Mouse (Mus musculus) forebrain, embryonic 13.5 days (tissue): ENCODE data around the gene Etfb. TPM values are rescaled to one million over a fixed set of nuclear protein-coding genes. Genes with fewer than 3 reads are reported as not detected.
"Not testable (repeated sequence)": the region's sequence is repeated elsewhere in the genome, so short reads cannot be mapped to it uniquely, and the experiment has no call there.

ENCODE experiments used
- ATAC-seq: fragments of 200-750 bp; cut with Nextera tagmentation; 2 replicates; pipeline ENCODE4 v1.8.0; 2017
- H3K27ac ChIP-seq: fragments of 300-500 bp; sonication (generic); 2 replicates; pipeline ENCODE4 v1.5.1; 2015; ENCODE audit warnings: inconsistent platforms, mild to moderate bottlenecking, moderate library complexity
- H3K27me3 ChIP-seq: fragments of 300-500 bp; sonication (generic); 2 replicates; pipeline ENCODE4 v1.6.1; 2015; ENCODE audit warnings: mild to moderate bottlenecking, inconsistent platforms
- H3K36me3 ChIP-seq: fragments of 300-500 bp; sonication (generic); 2 replicates; pipeline ENCODE4 v1.6.1; 2015; ENCODE audit warnings: mild to moderate bottlenecking, inconsistent platforms; ENCODE audit not compliant: poor library complexity, severe bottlenecking
- H3K4me1 ChIP-seq: fragments of 300-500 bp; sonication (generic); 2 replicates; pipeline ENCODE4 v1.6.1; 2015; ENCODE audit warnings: inconsistent platforms
- H3K4me2 ChIP-seq: fragments of 300-500 bp; sonication (generic); 2 replicates; pipeline ENCODE4 v1.6.1; 2015; ENCODE audit warnings: inconsistent platforms, mild to moderate bottlenecking, moderate library complexity
- H3K4me3 ChIP-seq: fragments of 300-500 bp; sonication (generic); 2 replicates; pipeline ENCODE4 v1.5.1; 2015; ENCODE audit warnings: mild to moderate bottlenecking, inconsistent platforms
- H3K9ac ChIP-seq: fragments of 300-500 bp; sonication (generic); 2 replicates; pipeline ENCODE4 v1.6.1; 2015; ENCODE audit warnings: mild to moderate bottlenecking, inconsistent platforms
- H3K9me3 ChIP-seq: fragments of 300-500 bp; sonication (generic); replicated peaks from 2 replicates; pipeline ENCODE4 v1.6.1; 2016; ENCODE audit warnings: inconsistent platforms
- WGBS: fragments of 180-500 bp; shearing (Covaris S2); methylation state at CpG from one replicate; pipeline ENCODE4 v1.1.7; 2015; 5-methylcytosine and 5-hydroxymethylcytosine counted together
- polyA plus RNA-seq: library from polyadenylated mRNA; unstranded; fragments of >200 nt; fragmentation: Nextera tagmentation; extraction: Ambion mirVana; gene quantifications from 2 replicates; pipeline ENCODE4 v1.2.1, GENCODE M21; 2015

The Etfb gene
- 152 and 167 TPM in 2 replicates for polyA plus RNA-seq

DNA sequence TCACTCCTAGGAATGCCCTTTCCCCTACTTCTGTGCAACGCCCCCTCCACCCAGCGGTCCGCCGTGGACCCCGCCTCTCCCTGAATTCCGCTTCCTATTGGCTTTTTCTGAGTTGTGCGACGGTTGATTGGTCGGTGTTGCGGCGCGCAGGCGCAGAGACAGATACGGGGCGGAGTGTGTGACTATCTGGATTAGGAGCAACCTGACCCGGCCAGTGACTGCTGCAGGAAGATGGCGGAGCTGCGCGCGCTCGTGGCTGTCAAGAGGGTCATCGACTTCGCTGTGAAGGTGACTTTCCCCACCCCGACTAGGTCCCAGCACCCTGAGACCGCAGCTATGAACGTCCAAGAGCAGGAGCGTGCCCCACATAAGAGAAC, at the start of gene Etfb, which contains the start of gene Gm45233:
Etfb (plus strand) TSS at position 167 of the 377 bp plus-strand sequence.
Gm45233 (plus strand) TSS at position 212 of the 377 bp plus-strand sequence.
- Histone ChIP-seq H3K36me3 (no peaks in the 10 kb centered on the region), H3K9me3 (no peaks in the 10 kb centered on the region), H3K9ac (peak within 1 kb of the TSS; percentile 68), H3K27ac (peak within 1 kb of the TSS; percentile 75), H3K4me3 (peak within 1 kb of the TSS; percentile 57), H3K27me3 (0 out of 2 replicates have a peak, but pooled peaks cover 2% of the 10 kb centered on the region), H3K4me1 (peaks cover 21% of the 10 kb centered on the region), H3K4me2 (peak within 1 kb of the TSS; percentile 84)
- ATAC-seq, result peak; percentile 98
- WGBS, result under 1% methylated on average over 27 of the region's 27 CpGs

- no peak overlapping the region for H3K9ac ChIP-seq
- no peaks in the 10 kb centered on the region for H3K36me3 ChIP-seq
- H3K4me1 ChIP-seq, result no peaks in the 10 kb centered on the region
- no peak overlapping the region for H3K4me2 ChIP-seq
- H3K9me3 ChIP-seq, result no peaks in the 10 kb centered on the region
- H3K27me3 ChIP-seq, result no peaks in the 10 kb centered on the region
- no peak overlapping the region for H3K27ac ChIP-seq
- no peak overlapping the region for H3K4me3 ChIP-seq
- 85% methylated on average over 2 of the region's 2 CpGs for WGBS
- ATAC-seq, result no peak
Measured at GRCm38 (mm10) chr7:43399501-43399900, 44.4 kb upstream of the Etfb start.

DNA sequence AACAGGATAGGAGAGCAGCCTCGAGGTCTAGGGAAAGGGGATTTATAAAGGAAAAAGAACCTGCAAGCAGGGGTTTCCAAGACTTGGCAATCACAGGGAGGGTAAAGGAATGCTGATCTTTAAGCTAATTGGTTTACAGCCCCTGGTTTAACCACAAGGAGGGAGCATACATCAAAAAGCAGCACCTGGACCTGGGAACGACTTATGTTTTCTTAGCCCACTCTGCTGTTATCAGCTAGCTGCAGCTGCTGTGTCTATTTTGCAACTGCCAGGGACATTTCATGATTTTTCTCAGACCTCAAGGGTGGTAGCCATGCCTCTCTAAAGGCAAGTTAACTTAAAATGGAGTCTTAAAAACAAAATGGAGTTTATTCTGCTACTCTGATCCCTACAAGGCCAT, 41.2 kb upstream of the Etfb start:
- Histone ChIP-seq H3K4me2 (no peak overlapping the region), H3K9me3 (no peaks in the 10 kb centered on the region), H3K4me3 (no peak overlapping the region), H3K9ac (no peak overlapping the region), H3K27ac (no peak overlapping the region), H3K36me3 (no peaks in the 10 kb centered on the region), H3K27me3 (no peaks in the 10 kb centered on the region), H3K4me1 (no peaks in the 10 kb centered on the region)
- WGBS, result 54% methylated on average over 2 of the region's 2 CpGs
- no peak for ATAC-seq

GRCm38 (mm10) chr7:43407573-43407972, 36.3 kb upstream of the Etfb start:
- Histone ChIP-seq H3K27ac (no peak overlapping the region), H3K9me3 (no peaks in the 10 kb centered on the region), H3K4me3 (no peak overlapping the region), H3K27me3 (no peaks in the 10 kb centered on the region), H3K4me2 (no peak overlapping the region), H3K36me3 (no peaks in the 10 kb centered on the region), H3K4me1 (no peaks in the 10 kb centered on the region), H3K9ac (no peak overlapping the region)
- ATAC-seq, result no peak
- 80% methylated on average over 3 of the region's 3 CpGs for WGBS

GRCm38 (mm10) chr7:43408131-43408553, 35.7 kb upstream of the Etfb start, which contains the start of gene Siglecg:
TSS of gene Siglecg (plus strand) at chr7:43408204.
- 91% methylated on average over 4 of the region's 4 CpGs for WGBS
- Histone ChIP-seq H3K27me3 (no peaks in the 10 kb centered on the region), H3K4me1 (no peaks in the 10 kb centered on the region), H3K36me3 (no peaks in the 10 kb centered on the region), H3K9ac (no peak within 1 kb of the TSS), H3K4me3 (no peak within 1 kb of the TSS), H3K4me2 (no peak within 1 kb of the TSS), H3K9me3 (no peaks in the 10 kb centered on the region), H3K27ac (no peak within 1 kb of the TSS)
- no peak for ATAC-seq

DNA sequence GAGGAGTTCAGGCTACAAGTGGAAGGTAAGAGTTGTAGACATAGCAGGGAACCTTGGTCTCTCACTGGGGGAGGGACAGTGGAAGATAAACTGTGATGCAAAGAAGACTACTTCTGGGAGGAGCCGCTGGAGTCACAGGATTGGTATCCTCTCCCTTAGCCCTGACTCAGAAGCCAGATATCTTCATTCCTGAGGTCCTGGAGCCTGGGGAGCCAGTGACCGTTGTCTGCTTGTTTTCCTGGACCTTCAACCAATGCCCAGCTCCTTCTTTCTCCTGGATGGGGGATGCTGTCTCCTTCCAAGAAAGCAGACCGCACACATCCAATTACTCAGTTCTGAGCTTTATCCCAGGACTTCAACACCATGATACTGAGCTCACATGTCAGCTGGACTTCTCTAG, 34.8 kb upstream of the Etfb start:
- Histone ChIP-seq H3K4me3 (no peak overlapping the region), H3K36me3 (no peaks in the 10 kb centered on the region), H3K9me3 (no peaks in the 10 kb centered on the region), H3K27ac (no peak overlapping the region), H3K9ac (no peak overlapping the region), H3K4me1 (no peaks in the 10 kb centered on the region), H3K27me3 (no peaks in the 10 kb centered on the region), H3K4me2 (no peak overlapping the region)
- no peak for ATAC-seq
- 88% methylated on average over 3 of the region's 3 CpGs for WGBS

DNA sequence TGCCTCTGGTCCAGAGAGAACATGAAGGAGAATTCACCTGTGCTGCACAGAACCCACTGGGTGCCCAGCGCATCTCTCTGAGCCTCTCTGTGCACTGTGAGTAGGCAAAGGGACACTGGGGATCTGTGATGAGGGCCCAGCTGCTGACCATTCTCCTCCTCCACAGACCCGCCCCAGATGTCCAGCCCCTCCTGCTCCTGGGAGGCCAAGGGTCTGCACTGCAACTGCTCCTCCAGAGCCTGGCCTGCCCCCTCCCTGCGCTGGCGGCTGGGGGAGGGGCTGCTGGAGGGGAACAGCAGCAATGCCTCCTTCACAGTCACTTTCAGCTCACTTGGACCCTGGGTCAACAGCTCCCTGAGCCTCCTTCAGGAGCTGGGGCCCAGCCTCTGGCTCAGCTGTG, 32.2 kb upstream of the Etfb start:
- H3K9me3 ChIP-seq, H3K27me3 ChIP-seq, H3K27ac ChIP-seq, H3K4me1 ChIP-seq, H3K36me3 ChIP-seq, H3K9ac ChIP-seq, H3K4me3 ChIP-seq, ATAC-seq, H3K4me2 ChIP-seq: not testable (repeated sequence)
- WGBS, result 31% methylated on average over 4 of the region's 4 CpGs

DNA sequence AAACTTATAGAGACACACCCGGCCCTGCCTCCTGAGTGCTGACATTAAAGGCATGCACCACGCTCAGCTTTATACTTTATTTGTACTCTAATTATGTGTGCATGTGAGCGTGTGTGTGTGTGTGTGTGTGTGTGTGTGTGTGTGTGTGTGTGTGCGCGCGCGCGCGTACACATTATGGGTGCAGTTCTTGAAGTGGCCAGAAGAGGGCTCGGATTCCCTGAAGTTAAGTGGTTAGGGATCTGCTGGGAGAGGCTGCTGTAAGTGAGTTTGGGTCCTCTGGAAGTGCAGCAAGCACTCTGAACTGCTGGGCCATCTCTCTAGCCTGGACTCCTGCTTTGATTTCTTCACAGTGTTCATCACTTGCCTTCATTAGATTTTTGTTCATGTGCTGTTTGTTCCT, 26.6 kb upstream of the Etfb start:
- no peak overlapping the region for H3K4me3 ChIP-seq
- no peak overlapping the region for H3K9ac ChIP-seq
- peaks cover 8% of the 10 kb centered on the region; the same call in 1 of the 2 replicates for H3K9me3 ChIP-seq
- no peaks in the 10 kb centered on the region for H3K36me3 ChIP-seq
- no peak overlapping the region for H3K4me2 ChIP-seq
- H3K27ac ChIP-seq, result no peak overlapping the region
- WGBS, result 87% methylated on average over 10 of the region's 10 CpGs
- no peak for ATAC-seq
- H3K27me3 ChIP-seq, result no peaks in the 10 kb centered on the region
- H3K4me1 ChIP-seq, result no peaks in the 10 kb centered on the region

DNA sequence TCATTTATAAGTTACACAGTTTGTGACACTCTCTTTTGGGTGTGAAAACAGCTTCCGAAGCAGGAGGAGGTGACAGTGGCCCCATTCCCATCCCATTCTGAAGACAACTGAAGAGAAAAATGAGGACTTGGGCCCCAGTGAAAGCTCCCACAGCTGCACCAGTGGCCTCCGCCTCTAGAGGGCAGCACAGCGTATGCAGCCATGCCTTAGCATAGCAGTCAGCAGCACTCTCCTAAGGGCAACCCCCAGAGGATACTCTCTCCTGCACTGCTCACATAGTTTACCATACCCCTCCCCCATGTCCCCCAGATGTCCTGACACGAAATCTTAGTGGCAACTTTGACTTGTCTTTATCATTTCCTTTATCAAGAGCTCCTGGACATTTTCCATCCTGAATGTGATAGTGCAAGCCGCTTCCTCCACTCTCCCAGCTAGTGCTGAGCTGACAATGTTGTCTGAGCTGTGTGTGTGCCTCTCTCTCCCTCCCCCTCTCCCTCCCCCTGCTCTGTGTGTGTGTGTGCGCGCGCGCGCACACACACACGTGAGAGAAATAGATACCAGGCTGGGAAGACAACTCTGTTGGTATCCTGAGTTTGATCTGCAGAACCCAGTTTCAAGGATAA, 20.8 kb upstream of the Etfb start:
- Histone ChIP-seq H3K36me3 (no peaks in the 10 kb centered on the region), H3K9me3 (0 out of 2 replicates have a peak, but pooled peaks cover 2% of the 10 kb centered on the region), H3K4me2 (peak overlapping the region; percentile 24), H3K4me1 (peaks cover 6% of the 10 kb centered on the region; the same call in 1 of the 2 replicates), H3K9ac (no peak overlapping the region), H3K4me3 (no peak overlapping the region), H3K27ac (no peak overlapping the region), H3K27me3 (no peaks in the 10 kb centered on the region)
- ATAC-seq, result peak; percentile 92
- 13% methylated on average over 11 of the region's 11 CpGs for WGBS

DNA sequence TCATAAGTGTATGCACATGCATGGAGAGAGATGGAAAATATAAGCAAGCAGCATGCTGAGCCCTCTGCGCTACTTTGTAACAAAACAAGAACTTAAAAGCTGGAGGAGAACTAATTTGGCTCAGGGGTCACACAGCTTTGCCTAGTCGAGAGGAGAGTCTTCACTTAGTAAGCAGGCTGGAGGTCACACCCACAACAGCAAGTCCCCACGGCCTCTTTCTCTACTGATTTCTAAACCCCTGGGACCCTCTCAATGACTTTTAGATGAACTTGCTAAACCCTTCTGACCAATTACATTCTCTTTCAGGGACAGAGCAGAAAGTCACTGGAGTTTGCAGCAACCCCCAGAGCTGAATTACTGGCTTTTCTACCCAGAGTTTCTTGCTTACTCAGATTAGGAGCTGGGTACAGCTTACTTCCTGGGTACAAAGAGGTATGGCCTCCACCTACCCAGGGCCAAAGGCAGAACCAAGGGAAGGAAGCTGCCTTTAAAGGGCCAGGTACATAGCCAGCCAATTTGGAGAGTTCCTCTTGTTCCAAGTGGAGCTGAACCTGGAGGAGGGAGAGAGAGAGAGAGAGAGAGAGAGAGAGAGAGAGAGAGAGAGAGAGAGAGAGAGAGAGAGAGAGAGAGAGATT, 19.8 kb upstream of the Etfb start:
- no peaks in the 10 kb centered on the region for H3K27me3 ChIP-seq
- no peak overlapping the region for H3K9ac ChIP-seq
- no peak overlapping the region for H3K27ac ChIP-seq
- H3K36me3 ChIP-seq, result no peaks in the 10 kb centered on the region
- WGBS, result 62% methylated on average over 3 of the region's 3 CpGs
- no peak overlapping the region for H3K4me2 ChIP-seq
- H3K9me3 ChIP-seq, result no peaks in the 10 kb centered on the region
- ATAC-seq, result no peak
- H3K4me3 ChIP-seq, result no peak overlapping the region
- H3K4me1 ChIP-seq, result peaks cover 6% of the 10 kb centered on the region; the same call in 1 of the 2 replicates

DNA sequence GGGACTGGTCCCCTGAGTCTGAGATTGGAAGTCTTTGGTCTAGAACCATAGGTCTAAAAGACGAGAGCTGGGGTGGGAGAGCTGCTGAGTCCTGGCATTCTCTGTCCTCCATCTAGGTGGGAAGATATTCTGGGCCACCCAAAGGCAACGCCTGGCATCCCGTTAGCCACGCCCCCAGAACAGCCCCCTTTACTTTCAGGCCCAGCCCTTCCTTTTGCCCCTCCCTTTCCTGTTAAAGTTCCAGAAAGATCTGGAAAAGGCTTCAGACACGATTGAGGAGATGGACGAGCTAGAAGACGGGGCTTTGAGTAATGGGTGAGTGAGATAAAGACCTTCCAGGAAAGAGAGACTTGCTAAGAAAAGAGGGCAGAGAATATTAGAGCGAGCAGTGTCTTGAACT, 16.5 kb upstream of the Etfb start, which contains the start of gene Lim2:
Lim2 (plus strand) TSS at position 265 of the 400 bp plus-strand sequence.
- 90% methylated on average over 8 of the region's 8 CpGs for WGBS
- Histone ChIP-seq H3K9ac (no peak within 1 kb of the TSS), H3K4me3 (no peak within 1 kb of the TSS), H3K27ac (no peak within 1 kb of the TSS), H3K4me2 (no peak within 1 kb of the TSS), H3K36me3 (no peaks in the 10 kb centered on the region), H3K4me1 (peaks cover 6% of the 10 kb centered on the region; the same call in 1 of the 2 replicates), H3K27me3 (no peaks in the 10 kb centered on the region), H3K9me3 (no peaks in the 10 kb centered on the region)
- no peak for ATAC-seq

GRCm38 (mm10) chr7:43429500-43429899, 14.4 kb upstream of the Etfb start:
- 61% methylated on average over 4 of the region's 4 CpGs for WGBS

More at GRCm38 (mm10) chr7:43429500-43429899, 14.4 kb upstream of the Etfb start:
- Histone ChIP-seq H3K27me3 (no peaks in the 10 kb centered on the region), H3K9ac (no peak overlapping the region), H3K36me3 (no peaks in the 10 kb centered on the region), H3K27ac (no peak overlapping the region), H3K4me1 (no peaks in the 10 kb centered on the region), H3K9me3 (no peaks in the 10 kb centered on the region), H3K4me2 (no peak overlapping the region), H3K4me3 (no peak overlapping the region)
- ATAC-seq, result no peak
